Comparison of ENCODE assay signal across 11 mouse cellular contexts in the genomic region with DNA sequence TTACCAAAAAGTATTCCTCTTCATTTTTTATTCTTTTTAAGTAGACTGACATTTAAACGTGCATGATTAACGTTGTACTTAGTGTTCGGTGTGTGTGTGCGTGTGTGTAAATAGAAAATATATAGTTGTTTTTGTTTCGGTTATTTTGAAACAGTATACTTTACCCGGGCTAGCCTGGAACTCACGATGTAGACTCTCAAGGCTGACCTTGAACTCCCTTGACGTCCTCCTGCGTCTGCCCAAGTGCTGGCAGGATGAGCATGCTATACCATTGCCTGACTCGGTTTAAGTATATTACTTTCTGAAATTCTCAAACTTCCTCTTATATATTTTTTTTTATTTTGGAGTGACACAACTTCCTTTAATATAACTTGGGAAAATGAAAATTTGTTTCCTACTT. TPM values are rescaled to one million over a fixed set of nuclear protein-coding genes. Genes with fewer than 3 reads are reported as not detected.
DNase-seq lines count a peak whose midpoint lies in the region; ATAC-seq lines count a peak whose summit lies in the region.
"Had no signal": no experiment of that assay in that cellular context is flagged by ENCODE, and none has a peak within 500 bp of the region (broad histone marks: within the 10 kb centered on the region; RNA-seq: fewer than 3 reads in every experiment).

No protein-coding gene starts in this region.

- WGBS in kidney, embryonic 16.5 days = 59% methylated on average over 10 of the region's 10 CpGs
- 91% methylated on average over 10 of the region's 10 CpGs for WGBS in forebrain, embryonic 14.5 days
- 75% methylated on average over 10 of the region's 10 CpGs for WGBS in liver, embryonic 15.5 days (ENCODE audit: insufficient replicate concordance)

- H3K27me3 ChIP-seq in erythroblast, embryonic 14.5 days (ENCODE audit: control insufficient read depth) = no peaks in the 10 kb centered on the region
- H3K27me3 ChIP-seq in kidney, embryonic 16.5 days (ENCODE audit: insufficient read depth, low read length) = no peaks in the 10 kb centered on the region
- no peaks in the 10 kb centered on the region for H3K27me3 ChIP-seq in forebrain, embryonic 14.5 days (replicated peaks; ENCODE audit: control insufficient read depth, insufficient read depth, low read length)
- H3K27me3 ChIP-seq in liver, embryonic 15.5 days = no peaks in the 10 kb centered on the region

- H3K4me2 ChIP-seq in kidney, embryonic 16.5 days (replicated peaks; ENCODE audit: low read depth, low read length) = peak overlapping the region; percentile 68
- H3K4me2 ChIP-seq in forebrain, embryonic 14.5 days (ENCODE audit: low read length) = 0 out of 2 replicates have a peak overlapping the region, but pooled peaks have one; percentile 78
- H3K4me2 ChIP-seq in liver, embryonic 15.5 days = peak overlapping the region; percentile 83

- peaks cover 53% of the 10 kb centered on the region for H3K36me3 ChIP-seq in erythroblast, embryonic 14.5 days (ENCODE audit: control insufficient read depth)
- H3K36me3 ChIP-seq in kidney, embryonic 16.5 days (ENCODE audit: insufficient read depth, low read length) = peaks cover 31% of the 10 kb centered on the region
- H3K36me3 ChIP-seq in forebrain, embryonic 14.5 days (ENCODE audit: control insufficient read depth, insufficient read depth, low read length) = peaks cover 35% of the 10 kb centered on the region
- H3K36me3 ChIP-seq in liver, embryonic 15.5 days (replicated peaks) = peaks cover 38% of the 10 kb centered on the region

- no peak for ATAC-seq in erythroblast, adult 5-6 weeks (replicated peaks; ENCODE audit: low FRiP score, poor library complexity, severe bottlenecking)
- ATAC-seq in kidney, embryonic 16.5 days (ENCODE audit: low FRiP score, low TSS enrichment) = no peak
- ATAC-seq in forebrain, embryonic 14.5 days = no peak
- no peak for ATAC-seq in liver, embryonic 15.5 days (ENCODE audit: insufficient read depth)

- H3K4me1 ChIP-seq in erythroblast, embryonic 14.5 days (ENCODE audit: control insufficient read depth) = peaks cover 34% of the 10 kb centered on the region
- H3K4me1 ChIP-seq in kidney, embryonic 16.5 days (ENCODE audit: insufficient read depth, low read length) = peaks cover 22% of the 10 kb centered on the region
- H3K4me1 ChIP-seq in forebrain, embryonic 14.5 days (ENCODE audit: control insufficient read depth, insufficient read depth, low read length) = peaks cover 14% of the 10 kb centered on the region
- H3K4me1 ChIP-seq in liver, embryonic 15.5 days (replicated peaks) = peaks cover 30% of the 10 kb centered on the region

- H3K27ac ChIP-seq in kidney, embryonic 16.5 days (ENCODE audit: low read length) = no peak overlapping the region
- H3K27ac ChIP-seq in forebrain, embryonic 14.5 days (ENCODE audit: low read depth, low read length) = no peak overlapping the region
- H3K27ac ChIP-seq in liver, embryonic 15.5 days (replicated peaks) = no peak overlapping the region

- no peak overlapping the region for H3K9ac ChIP-seq in kidney, embryonic 16.5 days (replicated peaks; ENCODE audit: low read length)
- H3K9ac ChIP-seq in forebrain, embryonic 14.5 days (ENCODE audit: low read length) = no peak overlapping the region
- no peak overlapping the region for H3K9ac ChIP-seq in liver, embryonic 15.5 days

- no peaks in the 10 kb centered on the region for H3K9me3 ChIP-seq in erythroblast, embryonic 14.5 days (ENCODE audit: control insufficient read depth, low read length)
- H3K9me3 ChIP-seq in kidney, embryonic 16.5 days (ENCODE audit: low read length) = no peaks in the 10 kb centered on the region
- H3K9me3 ChIP-seq in forebrain, embryonic 14.5 days (replicated peaks; ENCODE audit: control insufficient read depth, low read length) = no peaks in the 10 kb centered on the region
- no peaks in the 10 kb centered on the region for H3K9me3 ChIP-seq in liver, embryonic 15.5 days (replicated peaks)

- no peak for DNase-seq in kidney, postnatal 10 days
- DNase-seq in forebrain, embryonic 14.5 days (ENCODE audit: low spot score) = no peak
- no peak for DNase-seq in layer of hippocampus, adult 9-10 months (ENCODE audit: low spot score)
- no peak for DNase-seq in cerebellum, postnatal 10 days
- DNase-seq: gastrocnemius, postnatal 14 days; kidney, postnatal 36 days; lung, postnatal 36 days had no signal

- peak overlapping the region; percentile 100 for H3K4me3 ChIP-seq in erythroblast, embryonic 14.5 days (replicated peaks)
- peak overlapping the region; percentile 5; the same call in 1 of the 2 replicates for H3K4me3 ChIP-seq in kidney, embryonic 16.5 days (ENCODE audit: low read length)
- H3K4me3 ChIP-seq in forebrain, embryonic 14.5 days (ENCODE audit: low read depth, low read length) = 0 out of 2 replicates have a peak overlapping the region, but pooled peaks have one; percentile 74
- H3K4me3 ChIP-seq in liver, embryonic 15.5 days (replicated peaks) = peak overlapping the region; percentile 100

RNA-seq across cellular contexts. Expression of gene Arid4a, which starts 2.0 kb away (rescaled TPM):
- 0.94 and 1.4 TPM in 2 replicates for polyA plus RNA-seq in erythroblast, embryonic 14.5 days (2012)
- 17.9 and 21.3 TPM in 2 replicates for total RNA-seq in erythroblast, adult 5-6 weeks (2015; ENCODE audit: low replicate concordance)
- total RNA-seq in erythroblast, adult 5-6 weeks (2017; ENCODE audit: low replicate concordance) = 41.5 and 57.6 TPM in 2 replicates
- polyA plus RNA-seq in kidney, embryonic 16.5 days (2015; fragmentation: Nextera tagmentation; extraction: Ambion mirVana) = 34.6 and 38.6 TPM in 2 replicates
- 34.1 and 48.5 TPM in 2 replicates for polyA plus RNA-seq in forebrain, embryonic 14.5 days (2014; fragmentation: Nextera tagmentation; extraction: Ambion mirVana)
- polyA plus RNA-seq in liver, embryonic 15.5 days (2015; fragmentation: Nextera tagmentation; extraction: Ambion mirVana) = 20.7 and 20.8 TPM in 2 replicates

RNA-seq across cellular contexts. Expression of gene Psma3, which starts 43.4 kb away (rescaled TPM):
- 1.9 and 2.3 TPM in 2 replicates for polyA plus RNA-seq in erythroblast, embryonic 14.5 days (2012)
- 105 and 133 TPM in 2 replicates for total RNA-seq in erythroblast, adult 5-6 weeks (2015; ENCODE audit: low replicate concordance)
- 67.8 and 119 TPM in 2 replicates for total RNA-seq in erythroblast, adult 5-6 weeks (2017; ENCODE audit: low replicate concordance)
- polyA plus RNA-seq in kidney, embryonic 16.5 days (2015; fragmentation: Nextera tagmentation; extraction: Ambion mirVana) = 552 and 638 TPM in 2 replicates
- 540 and 656 TPM in 2 replicates for polyA plus RNA-seq in forebrain, embryonic 14.5 days (2014; fragmentation: Nextera tagmentation; extraction: Ambion mirVana)
- polyA plus RNA-seq in liver, embryonic 15.5 days (2015; fragmentation: Nextera tagmentation; extraction: Ambion mirVana) = 343 TPM in 2 replicates

Comparison
In these comparisons a context has a peak if more than half of its experiments do, and no peak if none do; other contexts are left out.
1. H3K4me3 ChIP-seq: peak in every context shown above with its lines; median percentile 100 in erythroblast, embryonic 14.5 days; 100 in liver, embryonic 15.5 days; 74 in forebrain, embryonic 14.5 days; 5 in kidney, embryonic 16.5 days.
2. RNA of gene Psma3, which starts 43.4 kb away (polyA plus RNA-seq): 540 to 656 TPM in forebrain, embryonic 14.5 days, 552 to 638 TPM in kidney, embryonic 16.5 days and 343 TPM in liver, embryonic 15.5 days; 1.9 to 2.3 TPM in erythroblast, embryonic 14.5 days; every median in the first group is over 100 times any median in the second.
3. Peak in every context shown above with its lines, with median percentiles within 50 percentile points of each other: H3K4me2 ChIP-seq.